Mouse (Mus musculus) hindbrain, embryonic 10.5 days (tissue): Measurements from ENCODE around the gene Rap1b. TPM values are rescaled to one million over a fixed set of nuclear protein-coding genes. Genes with fewer than 3 reads are reported as not detected.

Experiments
- DNase-seq: peaks from one replicate; pipeline ENCODE4 v3.0.0-alpha.2; 2017; ENCODE audit warnings: low spot score
- H3K27ac ChIP-seq: fragments of 300-500 bp; sonication (generic); 2 replicates; pipeline ENCODE4 v1.5.1; 2016; ENCODE audit warnings: mild to moderate bottlenecking, moderate library complexity
- H3K27me3 ChIP-seq: fragments of 300-500 bp; sonication (generic); 2 replicates; pipeline ENCODE4 v1.6.1; 2016; ENCODE audit warnings: mild to moderate bottlenecking; ENCODE audit not compliant: poor library complexity, insufficient read depth, severe bottlenecking
- H3K36me3 ChIP-seq: fragments of 300-500 bp; sonication (generic); 2 replicates; pipeline ENCODE4 v1.6.1; 2016; ENCODE audit warnings: mild to moderate bottlenecking, moderate library complexity
- H3K4me1 ChIP-seq: fragments of 300-500 bp; sonication (generic); replicated peaks from 2 replicates; pipeline ENCODE4 v1.6.1; 2016; ENCODE audit warnings: mild to moderate bottlenecking
- H3K4me3 ChIP-seq: fragments of 300-500 bp; sonication (generic); 2 replicates; pipeline ENCODE4 v1.5.1; 2016; ENCODE audit warnings: mild to moderate bottlenecking, moderate library complexity
- H3K9me3 ChIP-seq: fragments of 300-500 bp; sonication (generic); 2 replicates; pipeline ENCODE4 v1.6.1; 2016; ENCODE audit warnings: mild to moderate bottlenecking, moderate library complexity
- WGBS: fragments of 180-500 bp; shearing (Covaris S2); methylation state at CpG from one replicate; pipeline ENCODE4 v1.1.7; 2016; 5-methylcytosine and 5-hydroxymethylcytosine counted together
- polyA plus RNA-seq: library from polyadenylated mRNA; unstranded; fragments of >200 nt; fragmentation: Nextera tagmentation; extraction: Ambion mirVana; gene quantifications from 2 replicates; pipeline ENCODE4 v1.2.1, GENCODE M21; 2016

Gene Rap1b
- polyA plus RNA-seq, 1 experiment from 2014 or later: 131 TPM

- H3K4me1 ChIP-seq: no peaks in the 10 kb centered on the region
- peaks cover 95% of the 10 kb centered on the region for H3K36me3 ChIP-seq
- H3K27ac ChIP-seq: no peak overlapping the region
- no peak overlapping the region for H3K4me3 ChIP-seq
- H3K27me3 ChIP-seq: no peaks in the 10 kb centered on the region
- WGBS: 91% methylated on average over 10 of the region's 10 CpGs
- DNase-seq: no peak
- no peaks in the 10 kb centered on the region for H3K9me3 ChIP-seq
These were observed 78.3 kb downstream of the Rap1b start for GRCm38 (mm10) chr10:117767286-117768140.

- peaks cover 97% of the 10 kb centered on the region for H3K36me3 ChIP-seq
- H3K4me1 ChIP-seq: no peaks in the 10 kb centered on the region
- no peak overlapping the region for H3K27ac ChIP-seq
- WGBS: 97% methylated on average over 5 of the region's 5 CpGs
- no peak overlapping the region for H3K4me3 ChIP-seq
- no peak for DNase-seq
- H3K27me3 ChIP-seq: no peaks in the 10 kb centered on the region
- H3K9me3 ChIP-seq: no peaks in the 10 kb centered on the region
These were observed 79.0 kb downstream of the Rap1b start for GRCm38 (mm10) chr10:117766896-117767160.

- no peaks in the 10 kb centered on the region for H3K27me3 ChIP-seq
- no peak for DNase-seq
- H3K4me1 ChIP-seq: no peaks in the 10 kb centered on the region
- no peak overlapping the region for H3K4me3 ChIP-seq
- H3K27ac ChIP-seq: no peak overlapping the region
- no peaks in the 10 kb centered on the region for H3K9me3 ChIP-seq
- 93% methylated on average over 16 of the region's 16 CpGs for WGBS
- peaks cover 97% of the 10 kb centered on the region for H3K36me3 ChIP-seq
These were observed 79.5 kb downstream of the Rap1b start for GRCm38 (mm10) chr10:117766111-117766895.

GRCm38 (mm10) chr10:117765116-117765894, 80.5 kb downstream of the Rap1b start:
- Histone ChIP-seq H3K4me1 (no peaks in the 10 kb centered on the region), H3K36me3 (peaks cover 97% of the 10 kb centered on the region), H3K9me3 (no peaks in the 10 kb centered on the region), H3K4me3 (no peak overlapping the region), H3K27me3 (no peaks in the 10 kb centered on the region), H3K27ac (no peak overlapping the region)
- no peak for DNase-seq
- WGBS: 93% methylated on average over 11 of the region's 11 CpGs

- H3K4me3 ChIP-seq: no peak overlapping the region
- H3K27ac ChIP-seq: no peak overlapping the region
- H3K4me1 ChIP-seq: no peaks in the 10 kb centered on the region
- 92% methylated on average over 6 of the region's 6 CpGs for WGBS
- peaks cover 97% of the 10 kb centered on the region for H3K36me3 ChIP-seq
- no peaks in the 10 kb centered on the region for H3K9me3 ChIP-seq
- no peak for DNase-seq
- no peaks in the 10 kb centered on the region for H3K27me3 ChIP-seq
These were observed 81.2 kb downstream of the Rap1b start for GRCm38 (mm10) chr10:117764598-117764997.

Other genes starting within 250 kb of the Rap1b start
- 5.9 and 6.0 TPM in 2 replicates for gene Cpm, start 216.5 kb downstream of the Rap1b start, polyA plus RNA-seq
- gene Mdm2, start 135.3 kb downstream of the Rap1b start, polyA plus RNA-seq: 63.4 and 67.5 TPM in 2 replicates
- 22.0 and 22.2 TPM in 2 replicates for gene Slc35e3, start 99.7 kb downstream of the Rap1b start, polyA plus RNA-seq
- gene Nup107, start 53.3 kb downstream of the Rap1b start, polyA plus RNA-seq: 70.6 and 94.1 TPM in 2 replicates